Mouse (Mus musculus): ENCODE results near the gene Etv2. TPM values are rescaled to one million over a fixed set of nuclear protein-coding genes. Genes with fewer than 3 reads are reported as not detected.

Gene Etv2
- total and polyA plus RNA-seq, 2 experiments: 0.18 TPM; not detected in 1

DNA sequence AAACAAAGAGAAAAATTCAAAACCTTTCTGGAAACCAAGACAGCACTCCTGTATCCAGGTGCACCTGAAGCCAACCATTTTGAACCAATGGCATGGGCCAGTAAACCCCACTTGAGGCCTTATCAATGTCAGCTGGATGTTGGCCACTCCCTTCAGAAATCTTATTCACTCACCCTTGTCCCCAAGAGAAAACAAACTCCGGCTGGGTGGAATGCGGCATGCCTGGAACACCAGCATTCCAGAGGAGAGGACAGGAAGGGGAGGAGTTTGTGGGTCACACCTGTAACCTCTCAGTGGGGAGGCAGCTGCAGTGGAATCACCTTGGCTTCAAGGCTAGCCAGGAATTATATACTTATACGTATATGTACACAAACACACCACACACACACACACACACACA lies 33.1 kb downstream of the Etv2 start:
- H3K36me3 ChIP-seq (ENCODE audit: control insufficient read depth, insufficient read depth, low read length): no peaks in the 10 kb centered on the region
- 37% methylated on average over 3 of the region's 3 CpGs for WGBS
- H3K4me1 ChIP-seq (ENCODE audit: control insufficient read depth, insufficient read depth, low read length): peaks cover 4% of the 10 kb centered on the region; the same call in 1 of the 2 replicates
- H3K79me2 ChIP-seq (ENCODE audit: control insufficient read depth, insufficient read depth, low read length): no peaks in the 10 kb centered on the region
- no peak for DNase-seq (ENCODE audit: extremely low read depth, low read depth, low spot score)
- no peaks in the 10 kb centered on the region for H3K27me3 ChIP-seq (ENCODE audit: control insufficient read depth, insufficient read depth, low read length)
- H3K27ac ChIP-seq (replicated peaks; ENCODE audit: insufficient read depth, low read depth, low read length): no peak overlapping the region
- no peak overlapping the region for H3K4me3 ChIP-seq (ENCODE audit: insufficient read depth, low read depth, low read length)
- no peak for TF ChIP-seq CTCF (IDR thresholded peaks at IDR 0.05; ENCODE audit: low read depth, low read length)
- TF ChIP-seq POLR2A (IDR thresholded peaks at IDR 0.05; ENCODE audit: extremely low read depth, insufficient read depth, low read length): no peak
- no peak overlapping the region for H3K9ac ChIP-seq (ENCODE audit: low read depth, low read length)

DNA sequence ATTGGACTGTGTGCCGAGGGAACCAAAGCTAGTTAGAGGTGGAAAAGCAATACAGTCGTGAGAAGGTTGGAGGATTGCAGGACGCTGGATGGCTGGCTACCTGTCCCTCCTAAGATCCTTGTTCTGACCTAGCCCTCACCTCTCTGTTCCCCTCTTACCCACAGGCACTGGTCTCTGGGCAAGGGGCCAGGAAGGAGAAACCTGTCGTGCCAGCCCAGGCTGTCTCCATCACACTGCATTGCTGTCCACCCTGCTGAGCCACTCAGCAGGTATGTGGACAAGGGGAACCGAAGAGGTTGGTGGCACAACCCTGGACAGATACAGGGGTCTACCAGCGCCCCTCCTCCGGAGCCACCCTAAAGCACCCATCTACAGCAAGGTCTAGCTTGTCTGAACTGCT lies 35.0 kb downstream of the Etv2 start:
- 65% methylated on average over 7 of the region's 7 CpGs for WGBS
- Histone ChIP-seq H3K27ac (replicated peaks; ENCODE audit: insufficient read depth, low read depth, low read length) (no peak overlapping the region), H3K4me3 (ENCODE audit: insufficient read depth, low read depth, low read length) (no peak overlapping the region), H3K79me2 (ENCODE audit: control insufficient read depth, insufficient read depth, low read length) (no peaks in the 10 kb centered on the region), H3K36me3 (ENCODE audit: control insufficient read depth, insufficient read depth, low read length) (no peaks in the 10 kb centered on the region), H3K27me3 (ENCODE audit: control insufficient read depth, insufficient read depth, low read length) (no peaks in the 10 kb centered on the region), H3K9ac (ENCODE audit: low read depth, low read length) (no peak overlapping the region), H3K4me1 (ENCODE audit: control insufficient read depth, insufficient read depth, low read length) (peaks cover 4% of the 10 kb centered on the region; the same call in 1 of the 2 replicates)
- TF ChIP-seq POLR2A (IDR thresholded peaks at IDR 0.05; ENCODE audit: extremely low read depth, insufficient read depth, low read length) (no peak), CTCF (IDR thresholded peaks at IDR 0.05; ENCODE audit: low read depth, low read length) (no peak)
- DNase-seq (ENCODE audit: extremely low read depth, low read depth, low spot score): no peak

DNA sequence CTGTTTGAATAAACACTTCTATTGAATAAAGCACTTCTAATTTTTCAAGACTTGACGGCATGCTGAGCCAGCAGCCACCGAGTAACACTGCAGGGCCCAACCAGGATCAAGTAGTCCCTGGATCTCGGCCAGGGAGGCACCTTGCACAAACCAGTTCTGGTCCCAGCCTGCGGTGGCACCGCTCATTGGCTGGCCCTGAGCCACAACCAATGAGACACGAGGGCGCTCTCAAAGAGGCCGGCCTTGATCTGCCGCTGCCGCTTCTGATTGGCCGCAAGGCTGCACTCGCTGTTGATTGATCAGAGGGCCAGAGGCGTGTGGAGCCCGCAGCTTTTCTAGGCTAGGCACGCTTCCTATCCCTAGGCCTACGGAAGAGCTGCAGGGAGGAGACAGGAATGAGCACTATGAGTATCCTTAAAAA lies 35.7 kb downstream of the Etv2 start:
- Histone ChIP-seq H3K4me1 (ENCODE audit: control insufficient read depth, insufficient read depth, low read length) (peaks cover 4% of the 10 kb centered on the region; the same call in 1 of the 2 replicates), H3K27ac (replicated peaks; ENCODE audit: insufficient read depth, low read depth, low read length) (no peak overlapping the region), H3K36me3 (ENCODE audit: control insufficient read depth, insufficient read depth, low read length) (no peaks in the 10 kb centered on the region), H3K4me3 (ENCODE audit: insufficient read depth, low read depth, low read length) (no peak overlapping the region), H3K9ac (ENCODE audit: low read depth, low read length) (no peak overlapping the region), H3K27me3 (ENCODE audit: control insufficient read depth, insufficient read depth, low read length) (no peaks in the 10 kb centered on the region), H3K79me2 (ENCODE audit: control insufficient read depth, insufficient read depth, low read length) (no peaks in the 10 kb centered on the region)
- WGBS: under 1% methylated on average over 16 of the region's 16 CpGs
- DNase-seq (ENCODE audit: extremely low read depth, low read depth, low spot score): peak; percentile 92
- TF ChIP-seq POLR2A (IDR thresholded peaks at IDR 0.05; ENCODE audit: extremely low read depth, insufficient read depth, low read length) (no peak), CTCF (IDR thresholded peaks at IDR 0.05; ENCODE audit: low read depth, low read length) (no peak)

DNA sequence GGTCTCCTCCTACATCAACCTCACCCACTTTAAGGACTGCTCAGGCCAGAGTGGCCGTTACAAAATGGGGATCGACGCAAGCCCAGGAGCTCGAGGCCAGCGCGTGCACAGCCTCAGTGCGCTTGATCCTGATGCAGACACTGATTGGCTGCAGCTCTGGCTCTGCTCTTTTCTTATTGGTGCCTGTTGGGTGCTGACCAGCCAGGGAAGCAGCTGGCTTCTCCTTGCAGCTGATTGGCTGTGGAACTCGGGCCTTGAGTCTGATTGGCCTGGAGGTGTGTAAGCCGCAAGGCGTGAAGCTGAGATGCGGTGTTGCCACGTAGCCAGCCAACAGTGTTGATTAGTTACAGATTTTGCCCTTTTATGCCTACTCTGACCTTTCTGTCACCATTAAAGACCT lies 36.9 kb downstream of the Etv2 start, which contains the start of gene Zbtb32:
TSS of gene Zbtb32 (minus strand) at position 124 of the 400 bp plus-strand sequence.
- no peaks in the 10 kb centered on the region for H3K27me3 ChIP-seq (ENCODE audit: control insufficient read depth, insufficient read depth, low read length)
- 96% methylated on average over 12 of the region's 12 CpGs for WGBS
- no peaks in the 10 kb centered on the region for H3K36me3 ChIP-seq (ENCODE audit: control insufficient read depth, insufficient read depth, low read length)
- DNase-seq (ENCODE audit: extremely low read depth, low read depth, low spot score): no peak
- no peak within 1 kb of the TSS for H3K4me3 ChIP-seq (ENCODE audit: insufficient read depth, low read depth, low read length)
- TF ChIP-seq POLR2A (IDR thresholded peaks at IDR 0.05; ENCODE audit: extremely low read depth, insufficient read depth, low read length) (no peak), CTCF (IDR thresholded peaks at IDR 0.05; ENCODE audit: low read depth, low read length) (no peak)
- no peak within 1 kb of the TSS for H3K27ac ChIP-seq (replicated peaks; ENCODE audit: insufficient read depth, low read depth, low read length)
- peaks cover 4% of the 10 kb centered on the region; the same call in 1 of the 2 replicates for H3K4me1 ChIP-seq (ENCODE audit: control insufficient read depth, insufficient read depth, low read length)
- no peaks in the 10 kb centered on the region for H3K79me2 ChIP-seq (ENCODE audit: control insufficient read depth, insufficient read depth, low read length)
- no peak within 1 kb of the TSS for H3K9ac ChIP-seq (ENCODE audit: low read depth, low read length)

DNA sequence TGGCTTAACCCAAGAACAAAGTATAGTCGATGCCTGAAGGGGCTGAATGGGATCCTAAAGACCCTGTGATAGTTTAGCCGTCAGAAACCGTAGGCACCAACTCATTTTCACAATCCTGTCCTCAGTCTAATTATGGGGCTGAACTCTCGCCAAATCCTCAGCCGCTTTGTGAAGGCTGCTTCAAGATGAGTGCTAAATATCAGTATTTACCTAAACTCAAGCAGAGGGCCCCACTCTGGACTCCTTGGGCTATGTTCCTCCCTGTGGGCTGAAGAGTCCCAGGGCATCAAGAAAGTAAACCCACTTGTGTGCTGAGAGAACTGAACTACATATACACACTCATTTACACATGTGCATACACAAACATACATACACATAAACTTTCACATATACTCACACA lies 38.8 kb downstream of the Etv2 start:
- 88% methylated on average over 5 of the region's 5 CpGs for WGBS
- H3K4me1 ChIP-seq (ENCODE audit: control insufficient read depth, insufficient read depth, low read length): peaks cover 4% of the 10 kb centered on the region; the same call in 1 of the 2 replicates

DNA sequence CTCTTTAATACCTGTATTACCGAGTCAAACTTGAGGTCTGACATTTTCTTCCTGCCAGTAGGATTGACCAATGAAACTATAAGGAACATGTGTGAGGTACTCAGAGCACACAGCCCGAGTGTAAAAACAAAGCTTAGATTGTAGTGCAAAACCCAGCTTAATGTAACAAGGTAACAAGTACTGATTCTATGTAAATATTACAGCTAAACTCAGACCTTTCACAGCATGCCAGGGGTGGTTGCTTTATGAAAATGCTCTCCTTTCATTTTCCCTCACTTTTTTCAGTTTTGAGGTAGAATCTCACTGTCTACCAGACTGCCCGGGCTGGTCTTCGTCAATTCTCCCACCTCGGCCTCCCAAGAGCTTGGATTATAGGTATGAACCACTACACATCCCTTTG lies 39.6 kb downstream of the Etv2 start:
- WGBS: 81% methylated on average over 5 of the region's 5 CpGs

More for the DNA sequence above, 38.8 kb downstream of the Etv2 start:
- H3K9ac ChIP-seq (ENCODE audit: low read depth, low read length): no peak overlapping the region
- no peak for TF ChIP-seq POLR2A (IDR thresholded peaks at IDR 0.05; ENCODE audit: extremely low read depth, insufficient read depth, low read length)
- TF ChIP-seq CTCF (IDR thresholded peaks at IDR 0.05; ENCODE audit: low read depth, low read length): no peak
- H3K36me3 ChIP-seq (ENCODE audit: control insufficient read depth, insufficient read depth, low read length): no peaks in the 10 kb centered on the region
- H3K27me3 ChIP-seq (ENCODE audit: control insufficient read depth, insufficient read depth, low read length): no peaks in the 10 kb centered on the region
- H3K4me3 ChIP-seq (ENCODE audit: insufficient read depth, low read depth, low read length): no peak overlapping the region
- no peaks in the 10 kb centered on the region for H3K79me2 ChIP-seq (ENCODE audit: control insufficient read depth, insufficient read depth, low read length)
- H3K27ac ChIP-seq (replicated peaks; ENCODE audit: insufficient read depth, low read depth, low read length): no peak overlapping the region
- DNase-seq (ENCODE audit: extremely low read depth, low read depth, low spot score): no peak

More for the DNA sequence above, 39.6 kb downstream of the Etv2 start:
- TF ChIP-seq CTCF (IDR thresholded peaks at IDR 0.05; ENCODE audit: low read depth, low read length): no peak
- Histone ChIP-seq H3K4me3 (ENCODE audit: insufficient read depth, low read depth, low read length) (no peak overlapping the region), H3K36me3 (ENCODE audit: control insufficient read depth, insufficient read depth, low read length) (no peaks in the 10 kb centered on the region), H3K27ac (replicated peaks; ENCODE audit: insufficient read depth, low read depth, low read length) (no peak overlapping the region), H3K79me2 (ENCODE audit: control insufficient read depth, insufficient read depth, low read length) (no peaks in the 10 kb centered on the region; the same call in 1 of the 2 replicates), H3K9ac (ENCODE audit: low read depth, low read length) (no peak overlapping the region), H3K4me1 (ENCODE audit: control insufficient read depth, insufficient read depth, low read length) (peaks cover 4% of the 10 kb centered on the region; the same call in 1 of the 2 replicates), H3K27me3 (ENCODE audit: control insufficient read depth, insufficient read depth, low read length) (no peaks in the 10 kb centered on the region)
- DNase-seq (ENCODE audit: extremely low read depth, low read depth, low spot score): no peak

Data from liver, adult 2 months (tissue).